Mouse (Mus musculus): ENCODE results near the gene Zfp39.
"Not testable (repeated sequence)": the region's sequence is repeated elsewhere in the genome, so short reads cannot be mapped to it uniquely, and the experiment has no call there.

Gene Zfp39

DNA sequence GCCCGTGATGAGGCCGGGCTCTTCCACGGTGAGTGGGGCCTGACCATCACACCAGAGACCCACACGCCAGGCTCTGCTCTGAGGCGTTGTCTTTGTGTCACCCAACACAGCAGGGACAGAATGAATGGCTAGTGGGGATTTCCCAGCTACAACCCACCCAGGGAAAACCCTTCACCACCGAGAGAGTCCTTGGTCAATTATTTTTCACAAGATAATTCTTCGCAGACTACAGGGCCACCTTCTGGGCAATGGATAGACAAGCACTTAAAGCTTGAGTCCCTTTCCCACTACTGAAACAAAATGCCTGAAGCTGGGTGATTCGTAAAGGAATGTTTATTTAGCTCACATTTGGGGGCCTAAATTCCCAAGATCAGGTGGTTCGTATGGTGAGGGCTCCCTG is 18.4 kb upstream of the Zfp39 start:
- no peak for DNase-seq (ENCODE audit: low read depth, low spot score)

DNA sequence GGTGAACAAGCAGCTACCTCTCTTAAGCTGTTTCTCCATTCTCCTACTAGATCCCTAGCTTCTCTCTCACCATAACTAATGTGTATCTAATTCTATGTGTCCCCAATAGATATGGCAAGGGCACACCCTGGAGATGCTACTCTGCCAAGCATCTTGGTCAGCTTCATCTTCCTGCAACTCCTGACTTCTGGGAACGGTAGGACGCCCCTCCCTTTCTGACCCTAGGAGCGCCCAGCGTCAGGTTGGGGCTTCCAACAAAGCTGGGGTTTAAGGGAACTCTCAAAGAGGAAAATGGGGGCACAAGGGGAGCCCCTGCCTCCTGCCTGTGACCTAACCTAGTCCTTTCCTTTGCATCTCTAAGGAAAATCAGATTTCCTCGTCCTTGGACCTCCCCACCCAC is 14.7 kb upstream of the Zfp39 start:
- no peak for DNase-seq (ENCODE audit: low read depth, low spot score)

DNA sequence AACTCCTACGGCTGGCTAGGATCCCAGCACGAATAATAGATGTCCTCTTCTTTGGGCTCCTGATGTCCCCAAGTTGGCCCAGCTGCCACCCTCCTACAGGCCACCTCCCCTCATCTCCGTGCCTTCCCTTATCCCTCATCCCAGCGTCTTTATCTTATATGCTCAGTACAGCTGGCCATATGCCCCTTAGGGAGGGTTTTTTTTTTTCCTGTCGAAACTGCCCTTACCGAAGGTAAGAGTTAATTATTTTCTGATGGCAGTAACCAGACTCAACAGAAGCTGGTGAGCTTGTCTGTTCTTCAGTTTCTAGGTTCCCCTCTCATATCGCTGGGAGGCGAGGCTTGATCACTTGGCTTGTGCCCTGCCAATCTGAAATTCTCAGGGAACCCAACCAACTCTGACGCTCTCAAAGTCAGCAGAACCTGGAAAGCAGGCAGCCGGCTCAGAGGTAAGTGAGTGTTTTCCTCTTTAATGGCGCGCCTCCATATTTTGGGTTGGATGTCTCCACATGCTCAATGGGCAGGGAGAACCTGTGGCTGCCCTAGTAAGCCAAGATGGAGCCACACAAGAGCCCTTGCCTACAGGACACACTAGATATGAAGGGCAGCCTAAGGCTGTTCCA is 13.8 kb upstream of the Zfp39 start, which contains the start of gene Btnl10:
TSS of gene Btnl10 (plus strand) at position 164 of the 622 bp plus-strand sequence.
- no peak for DNase-seq (ENCODE audit: low read depth, low spot score)

DNA sequence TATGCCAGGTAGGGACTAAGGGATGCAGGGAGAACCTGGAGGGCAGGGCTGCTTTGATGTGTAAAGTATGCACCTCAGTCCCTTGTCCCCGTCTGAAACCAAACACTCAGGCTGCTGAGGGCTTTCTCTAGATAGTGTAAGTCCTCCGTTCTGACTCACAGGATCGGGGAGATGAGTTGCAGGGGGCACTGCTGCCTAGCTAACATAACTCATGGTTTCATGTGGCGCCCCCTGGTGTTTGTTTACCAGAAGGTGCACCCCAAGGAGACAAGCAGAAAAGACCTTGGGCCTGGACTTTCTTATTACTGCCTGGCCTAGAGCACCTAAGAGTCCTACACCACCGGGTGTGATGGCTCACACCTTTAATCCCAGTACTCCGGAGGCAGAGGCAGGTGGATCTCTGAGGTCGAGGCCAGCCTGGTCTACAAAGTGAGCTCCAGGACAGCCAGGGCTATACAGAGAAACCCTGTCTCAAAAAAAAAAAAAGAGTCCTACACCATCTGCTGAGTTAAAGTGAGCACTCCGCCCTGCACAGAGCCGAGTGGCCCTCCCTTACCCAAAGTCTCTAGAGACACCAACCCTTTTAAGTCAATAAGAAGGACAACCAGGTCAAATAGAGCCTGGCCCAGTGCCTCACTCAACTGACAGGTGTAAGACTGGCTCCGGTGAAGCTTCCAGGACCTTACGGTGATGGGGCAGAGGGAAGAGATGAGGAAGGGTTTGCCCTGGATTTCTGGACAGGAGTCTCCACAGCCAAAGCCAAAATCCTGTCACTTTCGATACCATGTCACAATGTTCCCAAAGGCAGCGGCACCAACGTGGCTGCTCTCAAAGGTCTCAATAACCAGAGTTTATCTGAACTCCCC is 13.1 kb upstream of the Zfp39 start:
- DNase-seq (ENCODE audit: low read depth, low spot score): no peak

DNA sequence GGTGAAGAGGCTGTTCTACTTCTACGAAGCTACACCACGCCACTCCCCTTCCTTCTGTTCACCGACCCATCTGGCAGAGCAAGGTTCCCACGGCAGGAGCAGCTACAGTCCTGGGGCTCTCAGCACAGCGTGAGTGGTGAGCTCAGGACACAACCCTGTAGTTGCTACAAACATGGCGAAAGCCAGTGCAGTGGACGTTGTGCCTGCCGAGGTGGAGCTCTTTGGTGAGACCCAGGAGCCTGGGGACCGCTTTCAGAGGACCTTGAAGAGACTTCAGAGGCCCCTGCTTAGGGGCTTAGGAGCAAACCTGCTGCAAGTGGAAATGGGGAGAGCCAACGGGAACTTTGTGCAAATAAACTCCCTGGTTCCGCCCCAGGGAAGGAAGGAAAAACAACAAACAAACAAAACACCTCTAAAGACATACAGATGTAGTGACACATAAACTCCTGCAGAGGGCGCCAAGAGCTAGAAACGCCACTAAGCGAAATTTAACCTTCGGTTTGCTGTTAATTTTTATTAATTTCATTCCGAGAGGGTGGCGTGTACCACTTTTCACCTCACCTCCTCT is 10.5 kb upstream of the Zfp39 start:
- peak; percentile 36 for DNase-seq (ENCODE audit: low read depth, low spot score)

DNA sequence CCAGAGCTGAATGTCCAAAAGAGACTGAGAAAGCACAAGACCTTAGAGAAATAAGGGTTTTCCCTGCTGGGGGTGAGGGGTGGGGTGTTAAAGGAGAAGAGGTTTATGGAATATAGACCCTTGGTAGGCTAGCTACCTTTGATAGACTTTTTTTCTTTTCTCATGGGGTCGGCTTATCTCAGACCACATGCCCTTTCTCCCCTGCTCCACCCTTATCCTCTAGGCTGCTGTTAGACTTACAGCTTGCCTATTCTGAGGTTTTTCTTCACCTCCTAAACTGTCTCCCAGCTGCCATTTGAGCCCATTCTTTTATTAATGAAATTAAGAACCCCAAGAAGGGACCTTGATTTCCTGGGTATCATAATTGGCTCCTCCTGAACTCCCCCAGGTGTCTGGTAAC is 9.8 kb upstream of the Zfp39 start:
- no peak for DNase-seq (ENCODE audit: low read depth, low spot score)

DNA sequence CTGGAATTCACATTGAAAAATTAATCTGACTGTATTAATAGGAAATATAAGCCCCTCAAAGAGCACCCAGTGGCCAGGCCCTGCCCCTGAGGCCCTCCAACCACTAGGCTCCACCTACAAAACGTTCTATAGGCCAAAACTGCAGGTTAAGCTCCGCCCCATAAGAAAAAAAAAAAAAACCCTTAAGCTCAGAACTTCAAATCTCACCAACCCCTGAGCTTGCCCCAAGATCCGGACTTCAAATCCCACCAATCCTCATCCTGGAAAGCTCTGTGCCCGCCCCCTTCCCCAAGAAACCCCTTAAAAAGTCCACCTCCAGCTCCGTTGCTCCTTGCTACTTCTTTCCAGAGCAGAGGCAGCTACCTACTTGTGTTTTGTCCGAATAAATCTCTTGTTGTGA is 813 bp upstream of the Zfp39 start:
- peak; percentile 34 for DNase-seq (ENCODE audit: low read depth, low spot score)

DNA sequence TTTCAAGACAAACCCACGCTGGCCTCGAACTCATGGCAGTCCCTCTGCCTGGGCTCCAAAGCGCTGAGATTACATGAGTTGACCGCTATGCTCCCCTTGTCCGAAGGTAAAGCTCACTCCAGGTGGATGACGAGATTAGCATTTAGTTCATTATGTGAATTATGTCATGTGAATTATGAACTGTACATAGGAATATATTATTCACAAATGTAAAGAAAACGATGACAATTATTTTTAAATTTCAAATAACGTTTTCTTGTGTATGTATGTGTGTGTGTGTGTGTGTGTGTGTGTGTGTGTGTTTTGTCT is 339 bp upstream of the Zfp39 start:
- DNase-seq (ENCODE audit: low read depth, low spot score): no peak

DNA sequence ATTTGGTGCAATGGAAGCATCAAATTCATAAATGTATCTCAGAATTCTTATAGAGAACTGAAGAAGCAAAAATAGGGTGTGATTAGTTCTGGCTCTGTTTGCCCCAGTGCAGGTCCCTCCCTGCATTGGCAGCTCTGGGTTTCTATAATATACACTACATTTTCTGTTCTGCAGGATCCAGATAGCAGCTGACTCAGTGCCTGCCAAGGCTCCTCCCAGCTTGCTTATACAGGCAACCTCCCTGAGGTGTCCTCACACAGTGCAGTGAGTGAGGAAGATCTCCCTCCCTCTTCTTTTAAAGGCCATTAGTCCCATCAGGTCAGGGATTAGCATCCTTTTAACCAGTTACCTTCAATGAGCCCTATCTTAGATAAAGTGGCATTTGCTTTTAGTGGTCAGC is 2.9 kb downstream of the Zfp39 start:
- DNase-seq (ENCODE audit: low read depth, low spot score): no peak

DNA sequence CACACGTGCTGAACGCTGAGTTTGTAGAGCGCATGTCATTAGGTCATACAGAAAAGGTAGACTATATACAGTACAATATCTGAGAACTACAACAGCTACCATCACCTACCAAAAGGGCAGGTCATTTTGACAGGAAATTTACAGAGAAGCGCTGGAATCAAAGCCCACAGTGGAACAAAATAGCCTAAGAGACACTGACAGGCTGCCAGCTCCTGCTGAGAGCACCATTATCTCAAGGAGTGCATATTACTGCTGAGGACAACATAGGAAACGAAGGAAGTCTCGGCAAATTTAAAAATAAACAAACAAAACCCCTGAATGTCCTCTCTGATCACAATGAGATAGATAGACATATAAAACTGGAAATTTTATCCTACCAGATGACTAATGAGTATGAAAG is 6.5 kb downstream of the Zfp39 start:
- DNase-seq (ENCODE audit: low read depth, low spot score): no peak

DNA sequence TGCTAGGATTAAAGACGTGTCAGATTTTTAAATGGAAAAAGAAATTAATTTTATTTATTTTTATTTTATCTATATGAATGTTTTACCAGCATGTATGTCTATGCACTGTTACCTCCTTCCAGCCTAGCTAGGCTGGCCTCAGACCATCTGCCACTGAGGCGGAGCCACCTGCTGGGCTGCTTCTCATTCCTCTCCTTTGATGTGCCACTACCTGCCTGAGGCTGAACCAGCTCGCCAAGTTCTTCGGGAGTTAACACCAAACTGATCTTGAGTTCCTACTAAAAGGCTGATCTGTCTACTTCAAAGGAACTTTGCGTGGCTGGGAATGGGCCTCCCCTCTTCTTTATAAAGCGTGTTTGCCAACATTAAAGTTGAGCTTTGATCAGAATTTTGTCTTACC is 9.6 kb downstream of the Zfp39 start:
- DNase-seq (ENCODE audit: low read depth, low spot score): no peak

DNA sequence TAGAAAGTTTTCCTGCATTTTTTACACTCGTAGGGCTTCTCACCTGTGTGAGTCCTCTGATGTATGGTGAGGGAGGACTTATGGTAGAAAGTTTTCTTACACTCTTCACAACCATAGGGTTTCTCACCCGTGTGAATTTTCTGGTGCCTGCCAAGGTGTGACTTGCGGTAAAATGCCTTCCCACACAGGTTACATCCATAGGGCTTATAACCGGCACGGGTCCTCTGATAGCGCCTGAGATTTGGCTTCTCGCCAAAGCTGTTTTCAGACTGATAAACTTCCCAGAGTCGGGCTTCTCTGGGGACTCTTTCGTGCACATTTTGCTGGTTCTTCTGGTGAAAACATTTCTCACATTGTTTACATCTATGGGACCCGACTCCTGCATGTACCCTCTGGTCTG is 13.5 kb downstream of the Zfp39 start:
- DNase-seq (ENCODE audit: low read depth, low spot score): no peak

DNA sequence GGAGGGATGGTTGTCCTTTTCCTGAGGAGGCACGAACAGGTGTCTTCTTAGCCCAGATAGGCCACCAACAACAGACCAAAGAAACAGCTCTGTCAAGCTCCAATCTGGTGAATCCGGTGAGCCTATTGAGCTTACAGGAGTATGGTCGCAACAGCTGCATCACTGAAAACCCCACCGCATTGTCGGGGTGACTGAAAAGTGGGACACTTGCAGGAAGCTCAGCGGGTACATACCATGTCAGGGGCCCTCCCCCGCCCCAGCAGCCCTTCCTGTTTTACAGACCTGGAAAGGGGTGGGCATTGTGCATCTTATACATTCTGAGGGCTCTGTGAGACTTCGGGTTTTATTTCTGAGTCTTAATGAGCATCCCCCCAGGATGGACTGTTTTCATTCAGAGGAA is 20.3 kb downstream of the Zfp39 start:
- DNase-seq (ENCODE audit: low read depth, low spot score): no peak

DNA sequence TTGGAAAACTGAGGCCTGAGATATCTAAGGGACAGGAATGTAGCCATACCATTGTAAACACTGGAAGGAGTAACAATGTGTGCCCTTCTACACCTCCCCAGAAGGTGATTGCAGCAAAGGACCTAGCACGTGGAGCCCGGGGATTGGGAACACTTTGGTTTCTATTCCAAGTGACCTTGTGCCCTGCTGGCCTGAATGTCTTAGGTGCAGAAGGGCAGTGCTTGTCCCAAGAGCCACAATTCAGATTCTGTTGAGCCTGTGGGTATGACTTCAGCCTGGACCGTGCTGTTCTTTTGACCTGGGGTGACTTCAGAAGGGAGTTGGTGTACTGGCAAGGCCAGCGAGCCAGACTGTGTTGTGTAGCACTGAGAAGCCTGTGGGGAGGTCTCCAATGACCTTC is 33.1 kb downstream of the Zfp39 start:
- DNase-seq (ENCODE audit: low read depth, low spot score): no peak

DNA sequence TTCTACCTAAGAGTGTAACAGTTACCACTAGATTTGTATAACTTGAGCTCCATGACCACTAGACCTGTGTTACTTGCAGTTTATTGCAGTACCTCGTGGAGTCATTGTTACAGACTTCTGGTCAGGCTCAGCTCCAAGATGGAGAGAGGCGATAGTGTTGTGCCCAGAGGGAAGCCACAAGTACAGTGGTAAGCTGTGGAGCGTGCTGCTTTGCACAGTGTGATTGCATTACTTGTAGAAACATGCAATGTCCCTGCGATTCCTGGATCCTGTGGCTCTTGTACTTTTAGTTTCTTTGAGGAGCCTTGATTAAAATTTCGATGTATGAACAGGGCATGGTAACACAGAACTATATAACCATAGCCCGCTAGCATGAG is 36.1 kb downstream of the Zfp39 start:
- no peak for DNase-seq (ENCODE audit: low read depth, low spot score)

DNA sequence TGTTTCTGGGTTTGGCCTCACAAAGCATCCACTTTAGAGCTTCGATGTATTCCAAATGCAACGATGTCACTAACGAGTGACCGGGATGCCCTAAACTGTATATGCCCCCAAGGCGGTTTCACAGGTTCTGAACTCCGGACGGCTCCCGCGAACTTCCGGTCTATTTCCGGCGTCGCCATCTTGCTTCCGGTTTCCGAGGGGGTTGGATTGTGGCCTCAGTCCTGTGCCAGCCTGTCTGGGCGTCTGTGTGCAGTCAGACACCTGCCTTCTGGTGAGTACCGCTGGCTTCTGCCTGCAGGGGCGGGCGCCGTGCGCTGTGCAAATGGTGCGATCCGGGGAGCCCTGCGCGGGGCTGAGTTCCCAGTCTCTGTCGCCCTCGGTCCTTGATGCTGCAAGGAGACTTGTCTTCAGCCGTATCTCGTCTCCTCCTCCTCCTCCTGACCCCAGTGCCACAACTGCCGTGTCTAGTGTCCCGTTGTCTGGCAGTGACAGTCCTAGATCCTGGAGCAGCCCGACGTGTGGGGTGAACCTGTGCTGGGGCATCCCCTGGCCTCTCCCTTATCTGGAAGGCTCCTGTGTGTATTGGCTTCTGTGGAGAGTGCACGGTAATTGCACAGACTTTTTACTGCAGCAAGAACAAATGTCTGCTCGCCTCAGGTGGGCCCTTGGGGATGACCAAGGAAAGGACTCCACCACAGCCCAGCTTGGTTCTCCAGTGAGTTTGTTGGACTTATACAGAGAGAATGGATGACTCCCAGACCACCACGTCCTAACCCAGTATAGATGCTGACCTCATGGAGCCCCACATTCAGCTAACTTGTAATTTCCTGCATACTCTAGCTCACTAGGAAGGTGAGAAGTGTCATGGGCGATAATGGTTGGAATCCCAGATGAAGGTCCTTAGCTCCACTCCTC is 36.7 kb downstream of the Zfp39 start, which contains the start of gene 2810021J22Rik:
TSS of gene 2810021J22Rik (plus strand) at position 178 of the 915 bp plus-strand sequence.
- peak; percentile 40 for DNase-seq (ENCODE audit: low read depth, low spot score)

DNA sequence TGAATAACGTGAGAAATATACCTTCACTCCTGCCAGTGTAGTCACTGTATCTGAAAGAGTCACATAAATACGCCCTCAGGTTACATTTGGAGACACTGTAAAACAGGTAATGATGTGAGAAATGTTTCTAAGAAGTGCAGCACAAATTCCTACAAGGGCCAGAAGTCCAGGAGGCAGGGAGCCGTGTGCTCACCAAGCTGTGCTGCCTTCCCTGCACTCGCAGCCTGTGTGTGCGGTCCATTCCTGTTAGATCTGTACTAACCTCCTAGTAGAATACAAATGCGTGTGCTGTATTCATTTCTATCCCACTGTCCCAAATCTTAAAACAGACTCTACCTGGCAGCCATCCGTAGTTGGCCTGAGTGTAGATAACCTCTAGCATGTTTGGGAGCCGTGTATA is 43.3 kb downstream of the Zfp39 start:
- no peak for DNase-seq (ENCODE audit: low read depth, low spot score)

DNA sequence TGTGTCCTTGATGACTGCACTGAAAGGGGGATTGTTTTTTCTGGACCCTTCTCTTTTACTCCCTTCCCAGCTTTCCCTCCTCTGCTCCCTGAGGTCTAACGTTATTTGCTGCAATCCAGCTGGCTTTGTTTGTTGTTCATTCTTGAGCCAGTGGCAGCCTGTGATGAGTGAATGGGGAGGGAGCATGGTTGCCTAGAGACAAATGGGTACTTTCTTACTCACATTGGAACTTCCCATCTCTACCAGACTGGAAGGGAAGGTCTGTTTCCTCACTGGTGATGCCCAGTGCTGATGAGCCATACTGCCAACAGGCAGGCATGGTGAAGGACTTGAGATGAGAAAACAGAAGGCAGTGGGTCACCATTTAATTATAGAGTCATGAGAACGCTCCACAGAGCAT is 54.3 kb downstream of the Zfp39 start:
- no peak for DNase-seq (ENCODE audit: low read depth, low spot score)

DNA sequence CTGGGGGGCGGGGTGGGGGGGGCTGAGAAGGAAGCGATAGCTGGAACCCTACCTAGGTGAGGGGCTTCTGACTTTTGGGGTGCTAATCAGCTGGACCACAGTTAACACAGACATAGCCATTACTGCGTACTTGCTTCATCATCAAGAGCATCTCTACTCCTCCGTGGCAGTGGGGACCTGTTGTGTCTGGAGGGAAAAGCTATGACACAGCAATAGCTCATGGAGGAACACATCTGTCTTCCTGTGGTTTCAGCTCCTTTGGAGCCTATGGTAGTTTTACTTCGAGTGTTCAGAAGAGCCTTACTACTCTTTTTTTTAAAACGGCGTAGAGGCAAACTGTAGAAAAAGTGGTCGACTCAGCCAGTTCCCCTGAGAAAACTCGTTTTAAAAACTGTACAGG is 56.4 kb downstream of the Zfp39 start:
- DNase-seq (ENCODE audit: low read depth, low spot score): no peak

DNA sequence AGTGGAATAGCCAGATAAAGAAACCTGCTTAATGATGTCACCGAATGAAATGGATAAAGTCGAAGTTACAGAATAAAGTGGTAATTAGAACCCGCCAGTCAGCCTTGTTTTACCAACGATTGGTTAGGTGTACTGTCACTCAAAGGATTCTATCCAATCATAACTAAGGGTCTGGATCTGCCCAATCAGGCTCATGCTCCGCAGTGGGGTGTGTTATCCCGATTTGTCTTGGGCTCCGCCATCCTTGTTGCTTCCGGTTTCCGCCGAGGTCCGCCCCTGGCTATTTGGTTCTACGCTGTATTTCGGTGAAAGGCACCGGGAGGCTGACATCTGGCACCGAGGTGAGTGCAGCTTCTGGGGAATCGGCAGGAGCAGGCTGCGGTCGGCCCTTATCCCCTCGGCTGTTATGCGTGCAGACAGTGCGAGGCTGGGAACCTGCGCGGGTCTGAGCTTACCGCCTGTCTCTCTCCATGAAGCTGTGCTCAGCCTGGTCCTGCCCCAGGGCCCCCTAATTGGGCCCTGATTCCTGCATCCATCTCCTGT is 57.0 kb downstream of the Zfp39 start, which contains the start of gene Gm12258:
TSS of gene Gm12258 (plus strand) at position 240 of the 543 bp plus-strand sequence.
- peak; percentile 96 for DNase-seq (ENCODE audit: low read depth, low spot score)

DNA sequence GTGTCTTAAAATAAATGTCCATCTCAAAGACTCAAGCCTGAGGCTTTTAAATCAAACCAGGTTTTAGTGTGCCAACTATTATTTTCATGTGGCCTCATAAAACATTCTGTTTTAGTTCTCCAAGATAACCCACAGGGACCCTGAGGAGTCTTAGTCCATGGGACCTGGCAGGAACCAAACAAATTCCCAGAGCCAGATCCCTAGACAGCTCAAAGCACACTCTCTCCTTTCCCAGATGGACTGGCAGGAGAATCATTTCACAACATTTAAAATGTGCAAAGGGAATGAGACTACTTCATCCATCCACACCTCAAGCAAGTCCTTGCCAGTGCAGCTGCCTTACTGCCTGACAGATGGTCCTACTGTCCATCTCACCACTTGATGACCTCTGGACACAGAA is 65.1 kb downstream of the Zfp39 start, which contains the start of gene Olfr311:
TSS of gene Olfr311 (plus strand) at position 301 of the 400 bp plus-strand sequence.
- not testable (repeated sequence) for DNase-seq (ENCODE audit: low read depth, low spot score)

All from skeletal muscle tissue, adult 2 months (tissue).